Mouse (Mus musculus) CH12.LX (cell line): Measurements from ENCODE around the gene Ddx41. TPM values are rescaled to one million over a fixed set of nuclear protein-coding genes. Genes with fewer than 3 reads are reported as not detected.

Source experiments
- DNase-seq: peaks from one replicate; pipeline ENCODE4 v3.0.0-alpha.2; 2013; ENCODE audit errors: extremely low read depth
- H3K27ac ChIP-seq: 2 replicates; pipeline ENCODE4 v1.5.1; 2012; ENCODE audit warnings: low read depth, mild to moderate bottlenecking, control low read depth, moderate library complexity; ENCODE audit not compliant: insufficient read depth
- H3K27me3 ChIP-seq: replicated peaks from 2 replicates; pipeline ENCODE3; 2012; ENCODE audit warnings: inconsistent platforms
- H3K36me3 ChIP-seq, 2 experiments: replicated peaks in 1 of 2; 2 replicates each; pipeline versions ENCODE3 to v1.6.1; 2012; ENCODE audit warnings: inconsistent platforms in 1 of 2, low read length in 1 of 2, mild to moderate bottlenecking in 1 of 2, mixed read lengths in 1 of 2, moderate library complexity in 1 of 2; ENCODE audit not compliant: control insufficient read depth in 1 of 2, insufficient read depth in 1 of 2
- H3K4me1 ChIP-seq, 2 experiments: 2 replicates each; pipeline ENCODE4 v1.6.1; 2012; ENCODE audit warnings: inconsistent platforms in 1 of 2, moderate library complexity in 1 of 2; ENCODE audit not compliant: insufficient read depth in 2 of 2, control insufficient read depth in 1 of 2
- H3K4me2 ChIP-seq: 2 replicates; pipeline ENCODE4 v1.6.1; 2012; ENCODE audit warnings: low read depth, mild to moderate bottlenecking, control low read depth; ENCODE audit not compliant: poor library complexity, insufficient read depth, severe bottlenecking
- H3K4me3 ChIP-seq, 3 experiments: fragments of 150-350 bp in 1 of 3; sonication (generic) in 1 of 3; replicated peaks in 1 of 3; 2 replicates each; pipeline versions ENCODE3 to v1.5.1; 2011 to 2012; ENCODE audit warnings: low read depth in 2 of 3, low read length in 2 of 3, mild to moderate bottlenecking in 2 of 3, moderate library complexity in 2 of 3, control low read depth in 1 of 3, improper control_type of control experiment in 1 of 3, inconsistent platforms in 1 of 3, mixed read lengths in 1 of 3; ENCODE audit not compliant: poor library complexity in 1 of 3
- H3K79me2 ChIP-seq: replicated peaks from 2 replicates; pipeline ENCODE4 v1.6.1; 2012; ENCODE audit warnings: mild to moderate bottlenecking, moderate library complexity; ENCODE audit not compliant: control insufficient read depth, poor library complexity, insufficient read depth, severe bottlenecking; ENCODE audit errors: extremely low read depth
- H3K9ac ChIP-seq: 2 replicates; pipeline ENCODE4 v1.6.1; 2012; ENCODE audit warnings: low read depth, mild to moderate bottlenecking, control low read depth, moderate library complexity; ENCODE audit not compliant: insufficient read depth
- H3K9me3 ChIP-seq: replicated peaks from 2 replicates; pipeline ENCODE3; 2012; ENCODE audit warnings: low read length, inconsistent platforms, mixed read lengths
- BHLHE40 ChIP-seq: IDR thresholded peaks from 2 replicates; pipeline ENCODE4 v1.6.1; 2011; ENCODE audit warnings: mild to moderate bottlenecking, low read depth, low read length, improper control_type of control experiment
- CHD1 ChIP-seq: IDR thresholded peaks from 2 replicates; pipeline ENCODE4 v1.6.1; 2012; ENCODE audit warnings: low read depth, low read length, improper control_type of control experiment, inconsistent platforms
- CHD2 ChIP-seq: IDR thresholded peaks from 2 replicates; pipeline ENCODE4 v1.6.1; 2011; ENCODE audit warnings: low read length, improper control_type of control experiment
- ELF1 ChIP-seq: IDR thresholded peaks from 2 replicates; pipeline ENCODE4 v1.6.1; 2014; ENCODE audit warnings: low read depth, mild to moderate bottlenecking, inconsistent platforms, low read length, improper control_type of control experiment
- EP300 ChIP-seq: IDR thresholded peaks from 2 replicates; pipeline ENCODE4 v1.6.1; 2011; ENCODE audit warnings: low read length, improper control_type of control experiment
- ETS1 ChIP-seq: conservative IDR thresholded peaks from 2 replicates; pipeline ENCODE4 v1.6.1; 2012; ENCODE audit warnings: low read depth, mild to moderate bottlenecking, inconsistent platforms, low read length, improper control_type of control experiment, moderate library complexity
- IRF4 ChIP-seq: IDR thresholded peaks from 2 replicates; pipeline ENCODE4 v1.6.1; 2014; ENCODE audit warnings: low read depth, mild to moderate bottlenecking, inconsistent platforms, low read length, improper control_type of control experiment
- JUND ChIP-seq: conservative IDR thresholded peaks from 2 replicates; pipeline ENCODE4 v1.6.1; 2011; ENCODE audit warnings: low read depth, low read length, improper control_type of control experiment
- MAFK ChIP-seq: IDR thresholded peaks from 2 replicates; pipeline ENCODE4 v1.6.1; 2011; ENCODE audit warnings: low read length, improper control_type of control experiment; ENCODE audit not compliant: insufficient replicate concordance
- MAX ChIP-seq: IDR thresholded peaks from 2 replicates; pipeline ENCODE4 v1.6.1; 2011; ENCODE audit warnings: low read length, improper control_type of control experiment
- MAZ ChIP-seq: IDR thresholded peaks from 2 replicates; pipeline ENCODE4 v1.6.1; 2012; ENCODE audit warnings: low read depth, mild to moderate bottlenecking, inconsistent platforms, low read length, improper control_type of control experiment, moderate library complexity
- MEF2A ChIP-seq: IDR thresholded peaks from 2 replicates; pipeline ENCODE4 v1.6.1; 2014; ENCODE audit warnings: low read depth, mild to moderate bottlenecking, inconsistent platforms, low read length, improper control_type of control experiment, borderline replicate concordance
- MXI1 ChIP-seq: IDR thresholded peaks from 2 replicates; pipeline ENCODE4 v1.6.1; 2011; ENCODE audit warnings: mild to moderate bottlenecking, low read depth, low read length, improper control_type of control experiment
- PAX5 ChIP-seq: IDR thresholded peaks from 2 replicates; pipeline ENCODE4 v1.6.1; 2012; ENCODE audit warnings: low read length, inconsistent platforms, mixed read lengths
- POLR2A ChIP-seq: IDR thresholded peaks from 2 replicates; pipeline ENCODE4 v1.6.1; 2011; ENCODE audit warnings: low read depth, mild to moderate bottlenecking, improper control_type of control experiment, low read length
- SMC3 ChIP-seq: IDR thresholded peaks from 2 replicates; pipeline ENCODE4 v1.6.1; 2011; ENCODE audit warnings: low read depth, low read length, improper control_type of control experiment
- TBP ChIP-seq: conservative IDR thresholded peaks from 2 replicates; pipeline ENCODE4 v1.6.1; 2011; ENCODE audit warnings: low read depth, low read length, improper control_type of control experiment
- USF1 ChIP-seq: IDR thresholded peaks from 2 replicates; pipeline ENCODE4 v1.6.1; 2014; ENCODE audit warnings: low read depth, mild to moderate bottlenecking, inconsistent platforms, low read length, improper control_type of control experiment
- USF2 ChIP-seq: conservative IDR thresholded peaks from 2 replicates; pipeline ENCODE4 v1.6.1; 2011; ENCODE audit warnings: low read depth, low read length, improper control_type of control experiment
- ZC3H11A ChIP-seq: IDR thresholded peaks from 2 replicates; pipeline ENCODE4 v1.6.1; 2012; ENCODE audit warnings: low read depth, mild to moderate bottlenecking, inconsistent platforms, low read length, improper control_type of control experiment
- ZKSCAN1 ChIP-seq: IDR thresholded peaks from 2 replicates; pipeline ENCODE4 v1.6.1; 2012; ENCODE audit warnings: low read depth, inconsistent platforms, low read length, improper control_type of control experiment, borderline replicate concordance
- ZMIZ1 ChIP-seq: IDR thresholded peaks from 2 replicates; pipeline ENCODE4 v1.6.1; 2012; ENCODE audit warnings: low read depth, mild to moderate bottlenecking, inconsistent platforms, low read length, improper control_type of control experiment
- ZNF384 ChIP-seq: IDR thresholded peaks from 2 replicates; pipeline ENCODE4 v1.6.1; 2012; ENCODE audit warnings: low read depth, low read length, improper control_type of control experiment, inconsistent platforms
- dilution Hi-C: fragments of 300-500 bp; cut with MboI; formaldehyde crosslinking; loops from 2 replicates; pipeline ENCODE4 v1.14.3; 2020; ENCODE audit warnings: low sequenced_read_pairs; ENCODE audit not compliant: extremely low pct_unique_long_range_greater_than_20kb, extremely low pct_ligation_motif_present
- in situ Hi-C: fragments of 300-500 bp; cut with MboI; formaldehyde crosslinking; loops from 3 replicates; pipeline ENCODE4 v1.14.3; 2019; ENCODE audit warnings: low sequenced_read_pairs, low pct_ligation_motif_present, low pct_unique_long_range_greater_than_20kb, mixed read lengths
- polyA plus RNA-seq: library from polyadenylated mRNA; unstranded; fragments of >175 nt; gene quantifications from 2 replicates; pipeline ENCODE4 v1.2.1, GENCODE M21; 2012; ENCODE audit warnings: low read depth; ENCODE audit not compliant: insufficient read length
- total RNA-seq, 2 experiments: library from RNA; depleted of rRNA; stranded (reverse); fragments of 300-350 nt in 1 of 2; fragments of >200 nt in 1 of 2; gene quantifications; 2 replicates each; pipeline ENCODE4 v1.2.3; 2012 to 2014

The Ddx41 gene
- total and polyA plus RNA-seq, 3 experiments, result 56.6 to 107 (median 95.3) TPM

DNA sequence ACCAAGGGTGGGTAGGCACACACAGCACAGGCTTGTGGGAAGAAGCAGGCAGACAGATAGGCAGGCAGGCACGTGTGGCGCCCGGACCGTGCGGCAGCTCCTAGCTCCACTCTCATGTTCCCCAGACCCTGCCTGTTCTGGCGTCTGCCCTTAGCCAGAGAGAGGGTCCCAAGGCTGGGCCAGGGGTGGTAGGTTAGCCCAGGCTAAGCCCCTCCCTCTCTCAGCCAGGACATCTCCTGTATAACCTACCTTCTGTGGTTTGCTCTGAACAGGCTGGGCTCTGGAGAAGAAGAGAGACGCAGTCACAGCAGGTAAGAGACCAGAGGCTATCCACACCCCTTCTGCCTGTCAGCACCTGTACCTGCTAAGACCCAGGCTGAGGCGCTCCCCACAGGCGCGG, 27.9 kb downstream of the Ddx41 start:
- dilution Hi-C loops, result no loop called here
- H3K4me3 ChIP-seq, result no peak overlapping the region
- DNase-seq, result no peak
- no peak overlapping the region for H3K9ac ChIP-seq
- H3K9me3 ChIP-seq, result no peaks in the 10 kb centered on the region
- in situ Hi-C loops, result no loop called here
- no peaks in the 10 kb centered on the region for H3K79me2 ChIP-seq
- TF ChIP-seq ZC3H11A (no peak), USF2 (no peak), CHD2 (no peak), MAX (no peak), BHLHE40 (no peak), MEF2A (no peak), POLR2A (no peak), ZNF384 (no peak), MAZ (no peak)
- no peaks in the 10 kb centered on the region for H3K27me3 ChIP-seq
- peaks cover 24 to 33% of the 10 kb centered on the region in 2 experiments for H3K4me1 ChIP-seq
- no peak overlapping the region for H3K4me2 ChIP-seq
- peaks cover 43 to 69% of the 10 kb centered on the region in 2 experiments for H3K36me3 ChIP-seq
- no peak overlapping the region for H3K27ac ChIP-seq

DNA sequence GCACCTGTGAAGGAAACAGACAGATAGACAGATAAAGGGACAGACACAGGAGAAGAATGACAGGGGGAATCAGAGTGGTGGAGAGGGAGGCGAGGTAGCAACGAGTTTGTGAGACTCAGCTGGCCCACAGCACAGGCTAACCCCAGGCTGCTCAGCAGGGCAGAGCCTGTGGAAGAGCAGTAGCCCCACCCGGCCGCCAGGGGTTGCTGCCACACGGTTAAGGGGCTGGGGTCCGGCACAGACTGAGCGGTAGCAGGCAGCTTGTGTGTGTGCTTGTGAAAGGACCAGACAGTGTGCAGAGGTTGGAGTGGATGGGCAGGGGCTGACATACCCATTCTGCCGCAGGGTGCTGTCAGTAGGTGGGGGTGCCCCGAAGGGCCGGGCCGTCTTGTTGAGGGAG, 28.6 kb downstream of the Ddx41 start:
- H3K4me2 ChIP-seq, result no peak overlapping the region
- in situ Hi-C loops (no loop called here), dilution Hi-C loops (no loop called here)
- DNase-seq, result no peak
- H3K27me3 ChIP-seq, result no peaks in the 10 kb centered on the region
- no peak overlapping the region for H3K27ac ChIP-seq
- H3K36me3 ChIP-seq, result peaks cover 48 to 76% of the 10 kb centered on the region in 2 experiments
- no peak overlapping the region for H3K4me3 ChIP-seq
- no peak overlapping the region for H3K9ac ChIP-seq
- no peaks in the 10 kb centered on the region for H3K79me2 ChIP-seq
- TF ChIP-seq EP300 (no peak), CHD2 (no peak)
- no peaks in the 10 kb centered on the region for H3K9me3 ChIP-seq
- peaks cover 24 to 33% of the 10 kb centered on the region in 2 experiments for H3K4me1 ChIP-seq

DNA sequence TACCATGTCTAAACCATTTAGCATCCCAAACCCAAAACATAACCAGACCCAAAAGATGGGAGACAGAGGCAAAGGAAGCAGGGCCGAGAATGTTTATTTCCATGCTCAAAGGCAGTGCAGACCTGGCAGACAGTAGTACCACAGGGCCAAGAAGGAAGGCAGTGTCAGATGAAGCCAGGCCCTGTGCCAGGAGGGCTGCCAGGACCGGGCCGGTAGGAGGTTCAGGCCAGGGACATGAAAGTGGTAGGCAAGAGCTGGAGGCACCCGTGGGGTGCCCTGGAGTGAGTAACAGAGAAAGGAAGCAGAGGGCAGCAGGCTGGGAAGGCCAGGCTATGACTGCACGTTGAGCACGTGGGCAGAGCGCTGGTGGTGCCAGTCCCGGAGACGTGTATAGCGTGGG, 29.8 kb downstream of the Ddx41 start:
- Histone ChIP-seq H3K36me3 (peaks cover 48 to 85% of the 10 kb centered on the region in 2 experiments), H3K9ac (no peak overlapping the region), H3K4me1 (peaks cover 16 to 24% of the 10 kb centered on the region in 2 experiments), H3K27me3 (no peaks in the 10 kb centered on the region), H3K79me2 (no peaks in the 10 kb centered on the region), H3K4me2 (no peak overlapping the region), H3K27ac (no peak overlapping the region), H3K4me3 (no peak overlapping the region), H3K9me3 (no peaks in the 10 kb centered on the region)
- no peak for TF ChIP-seq MXI1
- no peak for TF ChIP-seq MAFK
- no peak for TF ChIP-seq USF1
- no peak for TF ChIP-seq ETS1
- TF ChIP-seq SMC3, result no peak
- no peak for TF ChIP-seq CHD1
- TF ChIP-seq MAX, result no peak
- TF ChIP-seq POLR2A, result no peak
- TF ChIP-seq PAX5, result no peak
- TF ChIP-seq ZKSCAN1, result no peak
- TF ChIP-seq TBP, result no peak
- TF ChIP-seq ELF1, result no peak
- TF ChIP-seq IRF4, result no peak
- no peak for TF ChIP-seq JUND
- TF ChIP-seq ZMIZ1, result no peak
- no peak for TF ChIP-seq ZNF384
- TF ChIP-seq MAZ, result no peak
- dilution Hi-C loops (no loop called here), in situ Hi-C loops (no loop called here)
- DNase-seq, result no peak
